Mouse (Mus musculus) adrenal gland, postnatal 36 days (tissue): Measurements from ENCODE around the gene Iqcj. TPM values are rescaled to one million over a fixed set of nuclear protein-coding genes. Genes with fewer than 3 reads are reported as not detected.

ENCODE experiments used
- DNase-seq, 2 experiments: peaks; one replicate each; pipeline ENCODE4 v3.0.0; 2021; ENCODE audit warnings: mixed read lengths in 1 of 2
- long read RNA-seq, 2 experiments: library from polyadenylated mRNA; stranded (forward); transcript quantifications; one replicate each; pipeline ENCODE4 v2.0.0; 2021; ENCODE audit warnings: borderline sequencing depth in 2 of 2
- total RNA-seq, 2 experiments: library from RNA; stranded (reverse); gene quantifications; 2 replicates each; pipeline ENCODE4 v1.2.3; 2021

The Iqcj gene
- not detected for total RNA-seq
- long read RNA-seq, experiment 1: 0 reads
- long read RNA-seq, experiment 2: 0 reads

DNA sequence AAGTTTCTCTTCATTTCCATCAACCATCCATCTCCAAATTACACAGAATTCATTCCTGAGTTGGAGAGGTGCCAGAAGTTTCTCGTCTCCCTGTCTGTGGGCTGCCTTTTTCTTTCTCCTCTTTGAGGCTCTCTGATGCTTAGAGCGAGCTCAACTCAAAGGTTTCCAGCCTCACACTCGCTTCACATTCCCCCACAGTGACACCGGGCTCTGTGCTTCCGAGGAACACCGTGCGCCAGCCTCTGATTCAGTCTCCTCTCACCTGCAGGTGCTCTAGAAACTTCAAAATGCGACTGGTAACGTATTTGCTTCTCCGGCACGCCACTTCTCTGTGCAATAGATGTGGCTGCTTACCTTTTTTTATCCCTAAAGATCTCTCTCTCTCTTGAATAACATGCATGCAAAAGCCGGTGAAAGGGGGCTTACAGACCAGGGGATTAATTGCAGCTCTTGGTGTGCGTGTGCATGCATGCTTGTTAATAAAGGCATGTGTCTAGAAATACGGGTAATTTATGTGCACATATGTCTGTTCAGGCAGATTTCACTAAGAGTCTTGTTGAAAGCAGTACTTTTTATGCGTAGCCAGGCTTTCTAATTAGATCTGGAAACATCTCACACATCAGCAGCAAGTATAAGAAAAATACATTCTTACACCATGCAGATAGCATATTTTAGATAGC lies at the start of gene Iqcj, which contains the start of gene Iqschfp:
Iqcj (plus strand) TSS at position 195 of the 680 bp plus-strand sequence.
Iqschfp (plus strand) TSS at position 207 of the 680 bp plus-strand sequence.
- DNase-seq: no peak

GRCm38 (mm10) chr3:67852397-67852796 lies 39.6 kb upstream of the Iqcj start:
- DNase-seq: no peak

- no peak for DNase-seq
Measured at GRCm38 (mm10) chr3:67861524-67861923, 30.5 kb upstream of the Iqcj start.

GRCm38 (mm10) chr3:67867420-67868065 lies 24.5 kb upstream of the Iqcj start:
- no peak for DNase-seq

DNA sequence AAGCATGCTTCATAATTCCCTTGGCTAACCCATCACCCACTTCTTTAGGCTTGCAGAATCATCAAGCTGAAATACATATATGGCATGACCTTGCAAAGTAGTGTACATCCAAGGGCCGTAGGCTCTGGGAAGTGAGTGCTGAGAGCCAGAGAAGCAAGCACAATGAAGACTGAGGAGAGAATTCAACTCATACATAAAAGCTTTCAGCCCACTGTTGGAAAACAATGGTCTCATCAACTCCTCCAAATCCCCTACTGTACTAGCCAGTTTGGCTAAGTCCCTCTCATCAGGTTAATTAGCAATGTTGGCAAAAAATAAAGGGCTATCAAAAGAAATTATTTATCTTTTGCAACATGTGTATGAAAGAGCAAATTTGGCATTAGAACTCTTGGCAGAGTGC lies 22.6 kb upstream of the Iqcj start:
- no peak for DNase-seq

DNA sequence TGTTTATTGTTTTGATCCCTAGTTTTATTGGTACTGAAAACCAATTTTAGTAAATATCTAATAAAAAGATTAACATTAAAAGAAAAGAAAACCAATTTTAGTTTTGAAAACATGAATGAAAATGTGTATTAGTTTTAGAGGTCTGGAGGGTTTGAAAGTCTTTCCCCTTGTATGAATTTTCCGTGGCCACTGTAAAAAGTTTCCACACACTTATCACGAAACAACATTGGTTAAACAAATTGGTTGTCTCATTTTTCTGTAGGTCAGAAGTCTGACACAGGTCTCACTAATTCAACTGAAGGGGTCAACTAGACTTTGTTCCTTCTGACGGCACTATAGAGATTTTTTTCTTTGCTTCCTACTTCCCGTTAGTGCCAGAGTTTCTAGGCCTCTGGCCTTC lies 14.8 kb upstream of the Iqcj start:
- DNase-seq: no peak

- no peak for DNase-seq
Measured at GRCm38 (mm10) chr3:67884335-67884734, 7.7 kb upstream of the Iqcj start.

DNA sequence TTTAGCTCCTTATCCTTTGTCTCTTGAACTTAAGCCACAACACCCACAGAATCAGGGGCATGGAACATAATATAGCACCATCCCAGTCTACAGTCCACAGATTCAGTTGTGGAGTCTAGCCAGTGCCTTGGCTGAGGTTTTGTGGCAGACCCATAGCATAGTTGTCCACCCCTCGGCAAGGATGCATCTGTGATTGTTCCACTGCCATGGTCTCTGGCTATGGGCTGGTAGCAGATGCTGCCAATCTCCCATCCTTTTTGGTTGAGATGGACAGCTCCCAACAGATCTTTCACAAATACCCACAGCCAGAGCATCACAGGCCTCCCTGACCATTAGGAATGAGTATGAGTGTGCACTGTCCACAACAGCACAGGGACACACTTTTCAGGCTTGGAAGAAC lies 5.8 kb upstream of the Iqcj start:
- DNase-seq: no peak

DNA sequence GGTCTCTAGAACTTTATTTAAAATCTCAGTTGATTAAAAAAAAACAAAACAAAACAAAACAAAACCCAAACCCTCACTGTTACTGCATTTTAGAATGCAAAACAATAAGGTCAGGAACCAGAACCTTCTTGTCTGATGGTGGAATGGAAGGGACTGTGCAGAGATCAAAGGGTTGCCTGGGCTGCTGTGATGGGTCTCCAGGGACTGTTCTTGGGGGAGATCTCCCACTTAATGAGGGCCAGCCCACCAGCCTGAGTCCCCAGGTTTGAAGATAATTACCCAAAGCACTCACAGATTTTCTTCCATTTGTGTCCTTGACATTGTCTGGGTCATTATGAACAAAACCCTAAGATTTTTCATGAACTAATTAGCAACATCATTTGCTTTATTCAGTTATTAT lies 4.8 kb upstream of the Iqcj start:
- DNase-seq: no peak

DNA sequence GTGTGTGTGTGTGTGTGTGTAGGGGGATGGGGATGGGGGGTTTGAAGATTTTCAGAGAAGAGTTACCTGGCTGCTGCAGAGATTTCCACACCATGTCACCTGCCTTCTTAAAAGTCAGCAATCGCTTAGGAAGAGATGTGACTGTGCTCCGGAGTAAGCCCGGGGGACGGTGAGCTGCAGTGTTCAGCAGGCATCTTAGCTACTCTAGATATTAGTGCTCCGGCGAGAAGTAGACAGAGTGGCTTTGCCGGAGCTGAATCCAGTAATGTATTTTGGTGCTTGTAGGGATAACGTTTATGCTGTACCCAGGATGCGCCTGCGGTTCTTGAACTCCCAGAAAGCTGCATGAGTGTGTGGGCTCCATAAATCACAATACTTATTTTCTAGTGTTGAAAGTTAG lies 748 bp downstream of the Iqcj start:
- DNase-seq: no peak

- no peak for DNase-seq
Measured at GRCm38 (mm10) chr3:67902517-67902916, 10.5 kb downstream of the Iqcj start.

DNA sequence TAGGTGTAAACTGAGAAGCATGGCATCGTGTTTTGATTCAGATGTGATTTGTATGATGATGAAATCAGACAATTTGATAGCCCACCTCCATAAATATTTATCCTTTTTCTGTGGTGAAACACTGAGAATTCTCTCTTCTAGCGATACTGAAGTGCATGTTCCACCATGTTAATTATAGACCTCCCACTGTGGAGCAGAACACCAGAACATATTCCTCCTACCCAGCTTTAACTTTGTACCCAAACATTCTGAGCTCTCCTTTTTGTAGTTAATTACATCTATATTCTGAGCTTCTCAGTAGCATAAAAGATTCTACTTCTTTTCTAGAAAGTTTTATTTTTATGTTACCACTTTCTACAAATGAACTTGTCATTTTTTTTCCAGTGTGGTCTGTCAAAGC lies 16.6 kb downstream of the Iqcj start:
- no peak for DNase-seq

GRCm38 (mm10) chr3:67918098-67918497 lies 26.1 kb downstream of the Iqcj start:
- DNase-seq: no peak

DNA sequence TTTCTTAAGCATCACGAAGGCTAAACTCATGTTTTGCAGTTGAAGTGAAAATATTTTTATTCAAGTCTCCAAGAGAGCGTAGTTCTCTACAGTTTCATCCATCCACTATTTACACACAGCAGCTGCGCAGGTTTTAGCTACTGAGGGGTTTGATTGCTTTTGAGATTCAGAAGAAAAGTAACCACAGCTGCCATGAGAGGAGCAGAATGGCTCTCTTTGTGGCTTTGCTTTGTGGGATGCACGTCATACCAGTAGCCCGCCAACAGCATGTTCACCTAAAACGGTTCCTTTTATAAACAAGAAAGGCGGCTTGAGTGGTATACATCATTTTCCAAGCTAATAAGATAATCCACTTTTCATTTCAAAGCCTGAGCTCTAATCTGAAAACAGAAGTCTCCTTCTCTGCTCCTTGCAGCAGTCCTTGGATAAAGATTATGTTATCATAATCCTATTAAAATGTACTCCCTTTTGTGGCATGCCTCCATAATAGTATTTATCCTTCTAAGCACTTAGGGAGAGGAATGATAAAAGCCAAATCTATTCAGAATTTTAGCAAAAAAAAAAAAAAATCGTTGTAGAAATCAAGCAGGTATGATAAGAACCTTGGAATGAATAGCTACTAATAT lies 26.7 kb downstream of the Iqcj start:
- no peak for DNase-seq

GRCm38 (mm10) chr3:67923095-67923494 lies 31.1 kb downstream of the Iqcj start:
- no peak for DNase-seq

DNA sequence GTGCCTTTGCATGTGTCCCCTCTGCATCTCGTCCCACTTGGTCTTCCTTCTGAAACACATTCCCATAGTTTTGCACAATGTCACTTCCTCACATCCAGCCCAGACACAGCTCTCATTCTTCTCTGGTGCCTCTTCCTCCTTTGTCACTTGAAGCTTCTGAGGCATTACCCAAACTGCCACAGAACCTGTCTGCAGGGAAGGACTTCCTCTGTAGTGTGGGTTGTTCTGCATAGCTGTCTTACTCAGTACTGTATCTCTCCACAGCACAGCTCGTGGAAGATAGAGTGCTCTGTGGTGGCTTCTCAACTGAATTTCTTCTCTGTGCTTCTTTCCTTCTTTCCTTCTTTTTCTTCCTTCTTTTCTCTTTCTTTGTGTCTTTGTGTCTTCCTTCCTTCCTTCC lies 33.4 kb downstream of the Iqcj start:
- DNase-seq: no peak

GRCm38 (mm10) chr3:67930424-67931133 lies 38.6 kb downstream of the Iqcj start:
- DNase-seq: no peak

DNA sequence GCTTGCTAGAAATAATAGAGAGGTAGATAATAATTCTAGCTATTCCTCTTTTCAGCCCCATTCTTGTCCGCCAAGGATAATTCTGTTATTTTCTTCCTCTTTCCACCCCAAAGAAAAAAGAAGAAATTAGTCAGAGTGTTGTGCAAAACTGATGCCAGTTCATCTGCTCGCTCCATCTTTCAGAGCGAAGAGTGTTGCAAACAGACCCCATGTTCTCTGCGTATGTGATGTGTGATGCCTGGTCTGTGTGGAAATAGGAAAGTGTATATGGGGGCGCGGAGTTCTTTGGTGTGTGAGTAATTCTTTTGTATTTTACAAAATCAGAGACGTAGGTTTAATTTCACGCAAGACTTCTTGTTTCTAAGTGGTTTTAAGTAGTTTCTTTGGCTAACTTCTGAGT lies 39.2 kb downstream of the Iqcj start:
- no peak for DNase-seq

GRCm38 (mm10) chr3:67931914-67932313 lies 39.9 kb downstream of the Iqcj start:
- DNase-seq: no peak

DNA sequence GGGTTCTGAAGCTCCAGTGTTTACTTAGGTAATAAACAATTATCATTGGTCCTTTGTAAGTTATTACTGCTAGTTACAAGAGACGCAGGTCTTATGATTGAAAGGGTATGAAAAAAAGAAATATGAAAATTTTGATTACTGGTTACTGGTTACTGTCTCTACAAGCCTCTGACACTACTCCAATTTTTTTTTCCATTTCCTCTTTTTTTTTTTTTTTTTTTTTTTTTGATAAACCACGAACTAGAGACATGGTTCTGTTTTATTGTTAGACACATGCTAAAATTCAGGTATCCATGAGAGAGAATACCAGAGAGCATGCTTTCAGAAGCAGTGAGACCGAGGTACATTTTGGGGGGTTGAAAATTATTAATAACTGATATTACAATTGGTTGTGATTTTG lies 43.8 kb downstream of the Iqcj start:
- no peak for DNase-seq

DNA sequence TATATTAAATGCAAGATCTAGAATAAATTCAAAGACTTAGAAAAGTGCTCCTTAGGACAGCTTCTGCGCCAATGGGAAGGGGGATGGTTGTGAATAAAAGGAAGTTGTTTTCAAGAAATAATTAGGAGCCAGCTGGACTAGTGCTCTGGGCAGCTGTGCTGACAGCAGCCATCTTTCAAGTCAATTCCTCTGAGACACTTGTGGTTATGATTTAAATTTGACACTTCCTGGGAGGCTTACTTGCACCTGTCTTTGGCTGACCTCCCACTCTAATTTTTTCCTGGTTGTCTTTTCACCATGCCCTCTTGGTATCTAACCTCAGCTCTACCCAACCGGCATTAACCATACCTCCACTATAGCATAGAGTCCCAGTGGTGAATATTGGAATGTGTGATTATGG lies 55.0 kb downstream of the Iqcj start:
- no peak for DNase-seq

- no peak for DNase-seq
Measured at GRCm38 (mm10) chr3:67952517-67952940, 60.5 kb downstream of the Iqcj start.
